Mouse (Mus musculus) brain, embryonic 14.5 days (tissue): ENCODE results near the gene Rab13.

Experiments used
- CTCF ChIP-seq: fragments of 200-500 bp; IDR thresholded peaks from 2 replicates; pipeline ENCODE4 v1.5.1; 2012; ENCODE audit warnings: inconsistent platforms, mild to moderate bottlenecking, moderate library complexity, borderline replicate concordance; ENCODE audit not compliant: insufficient read depth, insufficient read length; ENCODE audit errors: extremely low read depth
- POLR2A ChIP-seq: fragments of 200-500 bp; IDR thresholded peaks from 2 replicates; pipeline ENCODE4 v1.6.1; 2012; ENCODE audit warnings: mild to moderate bottlenecking, inconsistent platforms, borderline replicate concordance; ENCODE audit not compliant: poor library complexity, insufficient read depth, insufficient read length, severe bottlenecking; ENCODE audit errors: extremely low read depth

- no peak for TF ChIP-seq CTCF
- no peak for TF ChIP-seq POLR2A
These were observed 55.5 kb downstream of the Rab13 start for GRCm38 (mm10) chr3:90268971-90269370.
